9 mouse cellular contexts compared by ENCODE assay signal in genomic region chr10:103027931-103028252, GRCm38 (mm10). TPM values are rescaled to one million over a fixed set of nuclear protein-coding genes. Genes with fewer than 3 reads are reported as not detected.
DNase-seq lines count a peak whose midpoint lies in the region; ATAC-seq and TF ChIP-seq lines count a peak whose summit lies in the region.
"Had no signal": no experiment of that assay in that cellular context is flagged by ENCODE, and none has a peak within 500 bp of the region (broad histone marks: within the 10 kb centered on the region; RNA-seq: fewer than 3 reads in every experiment).

No protein-coding gene starts in this region.

- H3K9ac ChIP-seq in lung, embryonic 14.5 days, result no peak overlapping the region
- H3K9ac ChIP-seq in embryonic facial prominence, embryonic 14.5 days (ENCODE audit: low read depth, low read length), result peak overlapping the region; percentile 80
- H3K9ac ChIP-seq in intestine, embryonic 14.5 days (ENCODE audit: low read length), result no peak overlapping the region
- no peak overlapping the region for H3K9ac ChIP-seq in midbrain, embryonic 16.5 days (ENCODE audit: low read depth, low read length)

- intact Hi-C loops in gastrocnemius, postnatal 14 days (cut with DNase I; ENCODE audit: low total_unique reads), result no loop called here

- peak overlapping the region; percentile 37 for H3K4me3 ChIP-seq in lung, embryonic 14.5 days (ENCODE audit: low read depth, low read length)
- H3K4me3 ChIP-seq in embryonic facial prominence, embryonic 14.5 days (ENCODE audit: low read depth, low read length), result peak overlapping the region; percentile 53
- peak overlapping the region; percentile 34 for H3K4me3 ChIP-seq in intestine, embryonic 14.5 days (ENCODE audit: low read depth, low read length)
- peak overlapping the region; percentile 1; the same call in 1 of the 2 replicates for H3K4me3 ChIP-seq in midbrain, embryonic 16.5 days (ENCODE audit: low read depth, low read length)

- H3K27ac ChIP-seq in lung, embryonic 14.5 days (ENCODE audit: low read depth), result no peak overlapping the region
- peak overlapping the region; percentile 90 for H3K27ac ChIP-seq in embryonic facial prominence, embryonic 14.5 days (replicated peaks; ENCODE audit: low read depth, low read length)
- H3K27ac ChIP-seq in intestine, embryonic 14.5 days (ENCODE audit: low read depth), result no peak overlapping the region
- H3K27ac ChIP-seq in midbrain, embryonic 16.5 days (ENCODE audit: low read length), result no peak overlapping the region

- WGBS in lung, embryonic 14.5 days, result under 1% methylated on average over 15 of the region's 15 CpGs
- 0% methylated on average over 15 of the region's 15 CpGs for WGBS in embryonic facial prominence, embryonic 14.5 days
- 0% methylated on average over 15 of the region's 15 CpGs for WGBS in intestine, embryonic 14.5 days
- WGBS in midbrain, embryonic 16.5 days, result under 1% methylated on average over 15 of the region's 15 CpGs

- peak overlapping the region; percentile 65 for H3K4me2 ChIP-seq in lung, embryonic 14.5 days
- peak overlapping the region; percentile 53 for H3K4me2 ChIP-seq in embryonic facial prominence, embryonic 14.5 days (ENCODE audit: low read depth, low read length)
- H3K4me2 ChIP-seq in intestine, embryonic 14.5 days (ENCODE audit: low read length), result peak overlapping the region; percentile 51
- peak overlapping the region; percentile 33 for H3K4me2 ChIP-seq in midbrain, embryonic 16.5 days (ENCODE audit: low read length)

- no peaks in the 10 kb centered on the region for H3K4me1 ChIP-seq in lung, embryonic 14.5 days (ENCODE audit: insufficient read depth)
- H3K4me1 ChIP-seq in embryonic facial prominence, embryonic 14.5 days (ENCODE audit: control insufficient read depth, insufficient read depth, low read length), result no peaks in the 10 kb centered on the region
- H3K4me1 ChIP-seq in intestine, embryonic 14.5 days (replicated peaks; ENCODE audit: control insufficient read depth, insufficient read depth, low read length), result peaks cover 10% of the 10 kb centered on the region; the same call in 1 of the 2 replicates
- H3K4me1 ChIP-seq in midbrain, embryonic 16.5 days (ENCODE audit: control insufficient read depth, insufficient read depth, low read length), result peaks cover 5% of the 10 kb centered on the region; the same call in 1 of the 2 replicates

- DNase-seq in lung, embryonic 14.5 days, result no peak
- no peak for DNase-seq in lung, postnatal 10 days
- no peak for DNase-seq in embryonic facial prominence, embryonic 14.5 days (ENCODE audit: low spot score)
- DNase-seq in intestine, embryonic 14.5 days (ENCODE audit: low spot score), result no peak
- DNase-seq in urinary bladder, adult 2 months (ENCODE audit: low spot score), result no peak
- no peak for DNase-seq in gastrocnemius, postnatal 14 days
- DNase-seq: lung, adult 2 months had no signal

- ATAC-seq in lung, embryonic 14.5 days (ENCODE audit: insufficient read depth), result no peak; the same call in 1 of the 2 replicates
- no peak for ATAC-seq in embryonic facial prominence, embryonic 14.5 days (ENCODE audit: low read depth)
- ATAC-seq in intestine, embryonic 14.5 days (replicated peaks; ENCODE audit: low FRiP score, low TSS enrichment, low read depth), result no peak; the same call in 1 of the 2 replicates
- no peak for ATAC-seq in midbrain, embryonic 16.5 days
- no peak for ATAC-seq in erythroblast, adult 5-6 weeks (replicated peaks; ENCODE audit: low FRiP score, poor library complexity, severe bottlenecking)

- H3K27me3 ChIP-seq in lung, embryonic 14.5 days (ENCODE audit: insufficient read depth, low read length), result peaks cover 77% of the 10 kb centered on the region
- peaks cover 42% of the 10 kb centered on the region for H3K27me3 ChIP-seq in embryonic facial prominence, embryonic 14.5 days (replicated peaks; ENCODE audit: control insufficient read depth, insufficient read depth, low read length)
- peaks cover 86% of the 10 kb centered on the region for H3K27me3 ChIP-seq in intestine, embryonic 14.5 days (replicated peaks; ENCODE audit: control insufficient read depth, insufficient read depth, low read length)
- peaks cover 44% of the 10 kb centered on the region for H3K27me3 ChIP-seq in midbrain, embryonic 16.5 days (ENCODE audit: control insufficient read depth, insufficient read depth, low read depth, low read length)

- no peaks in the 10 kb centered on the region for H3K36me3 ChIP-seq in lung, embryonic 14.5 days (ENCODE audit: insufficient read depth)
- no peaks in the 10 kb centered on the region for H3K36me3 ChIP-seq in embryonic facial prominence, embryonic 14.5 days (ENCODE audit: control insufficient read depth, insufficient read depth, low read length)
- H3K36me3 ChIP-seq in intestine, embryonic 14.5 days (ENCODE audit: control insufficient read depth, insufficient read depth, low read length), result no peaks in the 10 kb centered on the region
- H3K36me3 ChIP-seq in midbrain, embryonic 16.5 days (ENCODE audit: control insufficient read depth, insufficient read depth, low read length), result no peaks in the 10 kb centered on the region

- H3K9me3 ChIP-seq in lung, embryonic 14.5 days (ENCODE audit: low read depth, low read length), result no peaks in the 10 kb centered on the region
- no peaks in the 10 kb centered on the region for H3K9me3 ChIP-seq in embryonic facial prominence, embryonic 14.5 days (ENCODE audit: control insufficient read depth, low read length)
- H3K9me3 ChIP-seq in intestine, embryonic 14.5 days (ENCODE audit: control insufficient read depth, low read length), result no peaks in the 10 kb centered on the region
- no peaks in the 10 kb centered on the region for H3K9me3 ChIP-seq in midbrain, embryonic 16.5 days (replicated peaks; ENCODE audit: control insufficient read depth, low read length, poor library complexity, severe bottlenecking)

- TF ChIP-seq CTCF in lung, embryonic 14.5 days (IDR thresholded peaks at IDR 0.05; ENCODE audit: low read depth), result no peak

RNA-seq across cellular contexts. Expression of gene Alx1, which starts 2.1 kb away (rescaled TPM):
- 0.08 and 0.20 TPM in 2 replicates for polyA plus RNA-seq in lung, embryonic 14.5 days (2014; fragmentation: Nextera tagmentation; extraction: Ambion mirVana)
- 49.7 and 58.8 TPM in 2 replicates for polyA plus RNA-seq in embryonic facial prominence, embryonic 14.5 days (2014; fragmentation: Nextera tagmentation; extraction: Ambion mirVana)
- 0.11 TPM in 1 of 2 replicates, not detected in the other for polyA plus RNA-seq in intestine, embryonic 14.5 days (2014; fragmentation: Nextera tagmentation; extraction: Ambion mirVana)
- 0.28 and 0.47 TPM in 2 replicates for polyA plus RNA-seq in midbrain, embryonic 16.5 days (2015; fragmentation: Nextera tagmentation; extraction: Ambion mirVana)
- polyA plus RNA-seq in urinary bladder, adult 2 months (2012; rRNA removed), result 0.15 and 0.28 TPM in 2 replicates
- not detected for total RNA-seq in gastrocnemius, postnatal 14 days (2021)
- total RNA-seq in erythroblast, adult 5-6 weeks (2015; ENCODE audit: low replicate concordance), result not detected in 2 replicates
- total RNA-seq in erythroblast, adult 5-6 weeks (2017; ENCODE audit: low replicate concordance), result not detected in 2 replicates
- polyA plus RNA-seq: lung, adult 2 months had no signal

Comparison
In these comparisons a context has a peak if more than half of its experiments do, and no peak if none do; other contexts are left out.
1. H3K4me3 ChIP-seq: peak in every context shown above with its lines; median percentile 53 in embryonic facial prominence, embryonic 14.5 days; 37 in lung, embryonic 14.5 days; 34 in intestine, embryonic 14.5 days; 1 in midbrain, embryonic 16.5 days.
2. RNA of gene Alx1, which starts 2.1 kb away (polyA plus RNA-seq): 49.7 to 58.8 TPM in embryonic facial prominence, embryonic 14.5 days; 0.28 to 0.47 TPM in midbrain, embryonic 16.5 days, 0.15 to 0.28 TPM in urinary bladder, adult 2 months, 0.11 TPM in intestine, embryonic 14.5 days and 0.08 to 0.20 TPM in lung, embryonic 14.5 days; every median in the first group is over 10 times any median in the second.
3. Peak in every context shown above with its lines, with median percentiles within 50 percentile points of each other: H3K4me2 ChIP-seq.